ENCODE assay signal across 26 mouse cellular contexts in genomic region chr8:90642392-90642791, GRCm38 (mm10).
A peak's percentile ranks its signal among the peaks of the same experiment; 100 is the strongest.
DNase-seq lines count a peak whose midpoint lies in the region; ATAC-seq lines count a peak whose summit lies in the region.
"Had no signal": no experiment of that assay in that cellular context is flagged by ENCODE, and none has a peak within 500 bp of the region (broad histone marks: within the 10 kb centered on the region; RNA-seq: fewer than 3 reads in every experiment).

No protein-coding gene starts in this region.

- 51% methylated on average over 6 of the region's 6 CpGs for WGBS in embryonic facial prominence, embryonic 14.5 days
- 71% methylated on average over 6 of the region's 6 CpGs for WGBS in embryonic facial prominence, embryonic 10.5 days
- 64% methylated on average over 6 of the region's 6 CpGs for WGBS in hindbrain, embryonic 13.5 days
- 51% methylated on average over 6 of the region's 6 CpGs for WGBS in hindbrain, embryonic 14.5 days
- 52% methylated on average over 6 of the region's 6 CpGs for WGBS in midbrain, embryonic 10.5 days
- WGBS in midbrain, embryonic 11.5 days = 48% methylated on average over 6 of the region's 6 CpGs

- ATAC-seq in embryonic facial prominence, embryonic 14.5 days (ENCODE audit: low read depth) = no peak
- no peak for ATAC-seq in hindbrain, embryonic 13.5 days (ENCODE audit: low FRiP score)
- no peak for ATAC-seq in hindbrain, embryonic 14.5 days (ENCODE audit: low FRiP score)
- no peak for ATAC-seq in midbrain, embryonic 11.5 days (ENCODE audit: low FRiP score)
- ATAC-seq: forebrain, postnatal 0 days; inflammation-experienced regulatory T-cells, adult 6 months had no signal

- no peaks in the 10 kb centered on the region for H3K9me3 ChIP-seq in embryonic facial prominence, embryonic 14.5 days (ENCODE audit: control insufficient read depth, low read length)
- H3K9me3 ChIP-seq in embryonic facial prominence, embryonic 10.5 days = no peaks in the 10 kb centered on the region
- no peaks in the 10 kb centered on the region for H3K9me3 ChIP-seq in hindbrain, embryonic 13.5 days
- no peaks in the 10 kb centered on the region for H3K9me3 ChIP-seq in hindbrain, embryonic 14.5 days (ENCODE audit: control insufficient read depth, low read length)
- peaks cover 3% of the 10 kb centered on the region; the same call in 1 of the 2 replicates for H3K9me3 ChIP-seq in midbrain, embryonic 10.5 days (replicated peaks)
- H3K9me3 ChIP-seq in midbrain, embryonic 11.5 days (ENCODE audit: control insufficient read depth, low read length) = no peaks in the 10 kb centered on the region
- H3K9me3 ChIP-seq: hindbrain, embryonic 12.5 days; limb, embryonic 15.5 days; lung, embryonic 15.5 days had no signal

- no peak overlapping the region for H3K27ac ChIP-seq in embryonic facial prominence, embryonic 14.5 days (replicated peaks; ENCODE audit: low read depth, low read length)
- no peak overlapping the region for H3K27ac ChIP-seq in embryonic facial prominence, embryonic 10.5 days (replicated peaks)
- H3K27ac ChIP-seq in hindbrain, embryonic 13.5 days = no peak overlapping the region
- no peak overlapping the region for H3K27ac ChIP-seq in hindbrain, embryonic 14.5 days
- 0 out of 2 replicates have a peak overlapping the region, but pooled peaks have one; percentile 39 for H3K27ac ChIP-seq in midbrain, embryonic 10.5 days (replicated peaks)
- H3K27ac ChIP-seq in midbrain, embryonic 11.5 days (ENCODE audit: low read depth, low read length) = no peak overlapping the region
- H3K27ac ChIP-seq: hindbrain, embryonic 12.5 days; kidney, postnatal 0 days; layer of hippocampus, adult 2 months; limb, embryonic 15.5 days; liver, embryonic 14.5 days; lung, embryonic 15.5 days; macrophage; stomach, postnatal 0 days had no signal

- H3K4me1 ChIP-seq in embryonic facial prominence, embryonic 14.5 days (ENCODE audit: control insufficient read depth, insufficient read depth, low read length) = no peaks in the 10 kb centered on the region
- 0 out of 2 replicates have a peak, but pooled peaks cover 4% of the 10 kb centered on the region for H3K4me1 ChIP-seq in embryonic facial prominence, embryonic 10.5 days
- H3K4me1 ChIP-seq in hindbrain, embryonic 13.5 days (replicated peaks) = no peaks in the 10 kb centered on the region
- peaks cover 4% of the 10 kb centered on the region; the same call in 1 of the 2 replicates for H3K4me1 ChIP-seq in hindbrain, embryonic 14.5 days (replicated peaks; ENCODE audit: control insufficient read depth, insufficient read depth, low read length)
- peaks cover 8% of the 10 kb centered on the region for H3K4me1 ChIP-seq in midbrain, embryonic 10.5 days
- 0 out of 2 replicates have a peak, but pooled peaks cover 4% of the 10 kb centered on the region for H3K4me1 ChIP-seq in midbrain, embryonic 11.5 days (ENCODE audit: control insufficient read depth, insufficient read depth, low read length)
- H3K4me1 ChIP-seq: lung, embryonic 15.5 days had no signal

- H3K4me3 ChIP-seq in embryonic facial prominence, embryonic 14.5 days (ENCODE audit: low read depth, low read length) = no peak overlapping the region
- no peak overlapping the region for H3K4me3 ChIP-seq in embryonic facial prominence, embryonic 10.5 days
- H3K4me3 ChIP-seq in hindbrain, embryonic 13.5 days = no peak overlapping the region
- H3K4me3 ChIP-seq in hindbrain, embryonic 14.5 days (replicated peaks; ENCODE audit: low read length) = no peak overlapping the region
- H3K4me3 ChIP-seq in midbrain, embryonic 10.5 days = no peak overlapping the region
- no peak overlapping the region for H3K4me3 ChIP-seq in midbrain, embryonic 11.5 days (ENCODE audit: low read depth, low read length)
- H3K4me3 ChIP-seq: hindbrain, embryonic 12.5 days; layer of hippocampus, adult 2 months; limb, embryonic 15.5 days; lung, embryonic 15.5 days had no signal

- peak; percentile 44 for DNase-seq in embryonic facial prominence, embryonic 14.5 days (ENCODE audit: low spot score)
- no peak for DNase-seq in embryonic facial prominence, embryonic 10.5 days (ENCODE audit: low spot score)
- DNase-seq in hindbrain, embryonic 14.5 days (ENCODE audit: low spot score) = no peak
- DNase-seq in midbrain, embryonic 10.5 days (ENCODE audit: low spot score) = no peak
- no peak for DNase-seq in midbrain, embryonic 11.5 days (ENCODE audit: low spot score, missing footprints)
- DNase-seq in embryo, embryonic 10 days (ENCODE audit: low spot score) = no peak
- DNase-seq in lung, postnatal 14 days = no peak
- DNase-seq: adrenal gland, postnatal 10 days; cerebellum, adult 8-10 months; cerebellum, postnatal 36 days; forebrain, postnatal 0 days; gastrocnemius, postnatal 14 days; heart, adult 18-20 months; kidney, adult 2 months; right cerebral cortex, postnatal 14 days; thymus, adult 2 months had no signal

- no peak overlapping the region for H3K9ac ChIP-seq in embryonic facial prominence, embryonic 14.5 days (ENCODE audit: low read depth, low read length)
- H3K9ac ChIP-seq in hindbrain, embryonic 13.5 days = 0 out of 2 replicates have a peak overlapping the region, but pooled peaks have one; percentile 13
- no peak overlapping the region for H3K9ac ChIP-seq in hindbrain, embryonic 14.5 days
- no peak overlapping the region for H3K9ac ChIP-seq in midbrain, embryonic 11.5 days (ENCODE audit: low read length)
- H3K9ac ChIP-seq: forebrain, postnatal 0 days; hindbrain, embryonic 12.5 days; limb, embryonic 15.5 days; liver, embryonic 14.5 days; lung, embryonic 15.5 days had no signal

- no peak overlapping the region for H3K4me2 ChIP-seq in embryonic facial prominence, embryonic 14.5 days (ENCODE audit: low read depth, low read length)
- no peak overlapping the region for H3K4me2 ChIP-seq in hindbrain, embryonic 13.5 days
- no peak overlapping the region for H3K4me2 ChIP-seq in hindbrain, embryonic 14.5 days (replicated peaks)
- no peak overlapping the region for H3K4me2 ChIP-seq in midbrain, embryonic 11.5 days
- H3K4me2 ChIP-seq: hindbrain, embryonic 12.5 days; limb, embryonic 15.5 days; lung, embryonic 15.5 days had no signal

- no peaks in the 10 kb centered on the region for H3K36me3 ChIP-seq in embryonic facial prominence, embryonic 14.5 days (ENCODE audit: control insufficient read depth, insufficient read depth, low read length)
- no peaks in the 10 kb centered on the region for H3K36me3 ChIP-seq in embryonic facial prominence, embryonic 10.5 days (replicated peaks)
- H3K36me3 ChIP-seq in hindbrain, embryonic 13.5 days = no peaks in the 10 kb centered on the region
- H3K36me3 ChIP-seq in hindbrain, embryonic 14.5 days (replicated peaks; ENCODE audit: control insufficient read depth, insufficient read depth) = no peaks in the 10 kb centered on the region
- no peaks in the 10 kb centered on the region for H3K36me3 ChIP-seq in midbrain, embryonic 10.5 days
- H3K36me3 ChIP-seq in midbrain, embryonic 11.5 days (ENCODE audit: control insufficient read depth, insufficient read depth, low read length) = no peaks in the 10 kb centered on the region
- H3K36me3 ChIP-seq: hindbrain, embryonic 12.5 days; limb, embryonic 15.5 days; lung, embryonic 15.5 days had no signal

- H3K27me3 ChIP-seq in embryonic facial prominence, embryonic 14.5 days (replicated peaks; ENCODE audit: control insufficient read depth, insufficient read depth, low read length) = no peaks in the 10 kb centered on the region
- H3K27me3 ChIP-seq in embryonic facial prominence, embryonic 10.5 days (replicated peaks; ENCODE audit: low read depth, poor library complexity, severe bottlenecking) = no peaks in the 10 kb centered on the region
- H3K27me3 ChIP-seq in hindbrain, embryonic 13.5 days = no peaks in the 10 kb centered on the region
- no peaks in the 10 kb centered on the region for H3K27me3 ChIP-seq in hindbrain, embryonic 14.5 days (ENCODE audit: control insufficient read depth, insufficient read depth, low read length)
- no peaks in the 10 kb centered on the region for H3K27me3 ChIP-seq in midbrain, embryonic 10.5 days (ENCODE audit: low read depth, poor library complexity, severe bottlenecking)
- no peaks in the 10 kb centered on the region for H3K27me3 ChIP-seq in midbrain, embryonic 11.5 days (ENCODE audit: control insufficient read depth, insufficient read depth, low read length)
- H3K27me3 ChIP-seq: hindbrain, embryonic 12.5 days; limb, embryonic 15.5 days; lung, embryonic 15.5 days had no signal
